Mouse (Mus musculus) hindbrain, embryonic 11.5 days (tissue): Measurements from ENCODE around the gene Maea. TPM values are rescaled to one million over a fixed set of nuclear protein-coding genes. Genes with fewer than 3 reads are reported as not detected.
A peak's percentile ranks its signal among the peaks of the same experiment; 100 is the strongest.

Experiments used
- ATAC-seq: fragments of 200-750 bp; cut with Nextera tagmentation; 2 replicates; pipeline ENCODE4 v1.8.0; 2017; ENCODE audit warnings: mild to moderate bottlenecking, moderate TSS enrichment, moderate library complexity; ENCODE audit not compliant: low FRiP score
- DNase-seq: peaks from one replicate; pipeline ENCODE4 v3.0.0-alpha.2; 2015; ENCODE audit warnings: low spot score
- H3K27ac ChIP-seq: fragments of 300-500 bp; sonication (generic); 2 replicates; pipeline ENCODE4 v1.5.1; 2014; ENCODE audit warnings: mild to moderate bottlenecking, low read depth, low read length
- H3K27me3 ChIP-seq: fragments of 300-500 bp; sonication (generic); 2 replicates; pipeline ENCODE4 v1.6.1; 2014; ENCODE audit warnings: mild to moderate bottlenecking, low read length, moderate library complexity, mixed read lengths; ENCODE audit not compliant: control insufficient read depth, insufficient read depth
- H3K36me3 ChIP-seq: fragments of 300-500 bp; sonication (generic); 2 replicates; pipeline ENCODE4 v1.6.1; 2014; ENCODE audit warnings: mild to moderate bottlenecking, low read length, moderate library complexity, mixed read lengths; ENCODE audit not compliant: control insufficient read depth, insufficient read depth
- H3K4me1 ChIP-seq: fragments of 300-500 bp; sonication (generic); replicated peaks from 2 replicates; pipeline ENCODE4 v1.6.1; 2014; ENCODE audit warnings: low read length, mixed read lengths; ENCODE audit not compliant: control insufficient read depth, insufficient read depth
- H3K4me2 ChIP-seq: fragments of 300-500 bp; sonication (generic); replicated peaks from 2 replicates; pipeline ENCODE4 v1.6.1; 2014; ENCODE audit warnings: mild to moderate bottlenecking, low read depth, low read length
- H3K4me3 ChIP-seq: fragments of 300-500 bp; sonication (generic); 2 replicates; pipeline ENCODE4 v1.5.1; 2014; ENCODE audit warnings: low read depth, low read length
- H3K9ac ChIP-seq: fragments of 300-500 bp; sonication (generic); 2 replicates; pipeline ENCODE4 v1.6.1; 2014; ENCODE audit warnings: low read depth, low read length
- H3K9me3 ChIP-seq: fragments of 300-500 bp; sonication (generic); 2 replicates; pipeline ENCODE4 v1.6.1; 2016; ENCODE audit warnings: low read length; ENCODE audit not compliant: control insufficient read depth
- WGBS: fragments of 180-500 bp; shearing (Covaris S2); extraction: QIAGEN DNeasy Blood & Tissue Kit; methylation state at CpG from one replicate; pipeline ENCODE4 v1.1.7; 2014; 5-methylcytosine and 5-hydroxymethylcytosine counted together
- polyA plus RNA-seq: library from polyadenylated mRNA; unstranded; fragments of >200 nt; fragmentation: Nextera tagmentation; extraction: Ambion mirVana; gene quantifications from 2 replicates; pipeline ENCODE4 v1.2.1, GENCODE M21; 2014

The Maea gene
- polyA plus RNA-seq, 1 experiment from 2014 or later, result 133 TPM

- no peak for DNase-seq
- H3K27ac ChIP-seq, result no peak overlapping the region
- peaks cover 17% of the 10 kb centered on the region for H3K36me3 ChIP-seq
Observed at GRCm38 (mm10) chr5:33371668-33372067, 36.4 kb downstream of the Maea start.

GRCm38 (mm10) chr5:33372331-33373038 is 37.2 kb downstream of the Maea start:
- ATAC-seq, result no peak
- H3K27me3 ChIP-seq, result no peaks in the 10 kb centered on the region

More at GRCm38 (mm10) chr5:33371668-33372067, 36.4 kb downstream of the Maea start:
- ATAC-seq, result no peak
- no peaks in the 10 kb centered on the region for H3K27me3 ChIP-seq
- no peaks in the 10 kb centered on the region for H3K4me1 ChIP-seq
- H3K9me3 ChIP-seq, result no peaks in the 10 kb centered on the region
- H3K4me3 ChIP-seq, result no peak overlapping the region
- H3K4me2 ChIP-seq, result no peak overlapping the region
- WGBS, result 90% methylated on average over 4 of the region's 4 CpGs
- H3K9ac ChIP-seq, result no peak overlapping the region

DNA sequence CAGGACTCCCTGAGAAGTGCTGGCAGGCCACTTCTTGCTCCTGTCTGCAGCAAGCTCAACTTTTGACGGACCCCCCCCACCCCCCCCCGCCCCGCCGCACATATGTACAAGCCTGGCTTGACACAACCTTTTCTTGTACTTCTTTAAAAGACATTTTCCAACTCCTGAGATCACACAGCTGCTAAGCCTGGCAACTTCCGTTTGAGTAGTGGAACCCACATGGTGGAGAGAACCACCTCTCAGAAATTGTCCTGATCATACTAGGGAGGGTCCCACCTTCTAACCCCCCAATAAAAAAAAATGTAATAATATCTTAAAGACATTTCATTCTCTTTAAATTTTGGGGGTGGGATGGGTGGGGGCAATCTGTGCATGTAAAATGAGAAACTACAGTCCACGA is 41.9 kb downstream of the Maea start:
- no peak overlapping the region for H3K9ac ChIP-seq
- WGBS, result 73% methylated on average over 6 of the region's 6 CpGs

More at GRCm38 (mm10) chr5:33372331-33373038, 37.2 kb downstream of the Maea start:
- 75% methylated on average over 18 of the region's 18 CpGs for WGBS
- Histone ChIP-seq H3K9ac (no peak overlapping the region), H3K4me3 (no peak overlapping the region), H3K9me3 (no peaks in the 10 kb centered on the region), H3K27ac (no peak overlapping the region), H3K4me1 (no peaks in the 10 kb centered on the region), H3K36me3 (peaks cover 14% of the 10 kb centered on the region), H3K4me2 (no peak overlapping the region)
- no peak for DNase-seq

DNA sequence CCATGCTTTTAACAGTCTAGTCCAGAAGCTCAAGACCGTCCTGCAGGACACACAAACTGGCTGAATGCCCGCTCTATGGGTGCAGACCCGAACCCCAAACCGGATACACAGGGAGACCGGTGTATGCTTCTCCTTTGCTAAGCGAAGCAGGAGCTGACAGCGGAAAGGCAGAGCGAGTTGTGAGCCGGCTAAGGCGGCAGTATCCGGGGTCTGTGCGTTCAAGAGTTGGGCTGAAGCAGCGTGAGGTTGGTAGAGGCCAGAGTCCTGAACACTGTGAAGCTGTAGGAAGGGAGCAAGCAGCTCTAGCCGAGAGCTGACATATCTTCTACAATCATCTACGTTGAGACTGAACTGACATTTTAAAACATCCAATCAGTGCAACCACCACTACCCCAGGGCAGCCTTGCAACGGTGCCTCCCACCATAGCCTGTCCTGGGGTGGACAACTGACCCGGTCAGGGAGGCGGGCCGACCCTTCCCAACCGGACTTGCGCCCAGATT is 42.5 kb downstream of the Maea start:
- peak overlapping the region; percentile 64 for H3K4me3 ChIP-seq
- peak overlapping the region; percentile 81 for H3K9ac ChIP-seq
- no peaks in the 10 kb centered on the region for H3K27me3 ChIP-seq
- WGBS, result 3% methylated on average over 21 of the region's 21 CpGs
- peak overlapping the region; percentile 61 for H3K4me2 ChIP-seq
- H3K4me1 ChIP-seq, result no peaks in the 10 kb centered on the region
- no peaks in the 10 kb centered on the region for H3K36me3 ChIP-seq
- peak overlapping the region; percentile 97 for H3K27ac ChIP-seq
- no peaks in the 10 kb centered on the region for H3K9me3 ChIP-seq
- no peak for DNase-seq
- peak; percentile 31; the same call in 1 of the 2 replicates for ATAC-seq

More for the DNA sequence above, 41.9 kb downstream of the Maea start:
- Histone ChIP-seq H3K9me3 (no peaks in the 10 kb centered on the region), H3K4me2 (peak overlapping the region; percentile 61; the same call in 1 of the 2 replicates), H3K27ac (no peak overlapping the region), H3K4me3 (peak overlapping the region; percentile 64), H3K27me3 (no peaks in the 10 kb centered on the region), H3K4me1 (no peaks in the 10 kb centered on the region), H3K36me3 (no peaks in the 10 kb centered on the region)
- DNase-seq, result no peak
- ATAC-seq, result no peak

DNA sequence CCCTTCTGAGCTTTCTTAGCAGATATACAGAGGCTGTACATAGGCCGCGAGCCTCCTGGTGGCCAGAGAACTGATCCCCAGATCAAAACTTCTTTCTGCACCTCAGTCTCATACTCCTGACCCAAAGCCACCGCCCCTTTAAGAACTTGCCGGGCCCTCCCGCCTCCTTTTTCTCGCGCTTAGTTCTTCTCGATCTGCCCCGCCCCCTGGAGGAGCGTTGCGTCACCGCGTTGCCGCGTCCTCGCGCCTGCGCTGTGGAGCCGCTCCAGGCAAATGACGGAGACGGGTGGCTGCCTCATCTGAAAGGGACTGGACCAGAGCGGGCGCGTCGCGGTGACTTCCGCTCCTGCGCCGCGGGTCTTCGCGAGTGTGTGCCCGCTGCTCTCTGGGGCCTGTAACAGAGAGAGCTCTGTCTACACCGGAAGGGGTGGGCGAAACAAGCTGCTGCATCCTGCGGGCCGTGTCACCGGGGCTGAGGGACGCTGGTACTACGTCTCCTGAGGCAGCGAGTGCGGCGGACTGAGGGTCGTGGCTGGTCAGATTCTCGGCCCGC is 43.1 kb downstream of the Maea start, which contains the start of gene Uvssa:
Gene Uvssa (plus strand): TSS at position 248 of the 553 bp plus-strand sequence.
- H3K9me3 ChIP-seq, result no peaks in the 10 kb centered on the region
- under 1% methylated on average over 46 of the region's 46 CpGs for WGBS
- H3K4me2 ChIP-seq, result peak within 1 kb of the TSS; percentile 61
- peak within 1 kb of the TSS; percentile 64 for H3K4me3 ChIP-seq
- H3K27me3 ChIP-seq, result no peaks in the 10 kb centered on the region
- H3K36me3 ChIP-seq, result no peaks in the 10 kb centered on the region
- H3K9ac ChIP-seq, result peak within 1 kb of the TSS; percentile 81
- H3K27ac ChIP-seq, result peak within 1 kb of the TSS; percentile 97
- no peaks in the 10 kb centered on the region for H3K4me1 ChIP-seq
- DNase-seq (peak; percentile 100), ATAC-seq (peak; percentile 98)

- H3K4me1 ChIP-seq, result no peaks in the 10 kb centered on the region
- no peak overlapping the region for H3K9ac ChIP-seq
- no peaks in the 10 kb centered on the region for H3K36me3 ChIP-seq
- H3K9me3 ChIP-seq, result no peaks in the 10 kb centered on the region
- DNase-seq (no peak), ATAC-seq (no peak)
- no peak overlapping the region for H3K4me2 ChIP-seq
- no peak overlapping the region for H3K27ac ChIP-seq
- no peak overlapping the region for H3K4me3 ChIP-seq
- H3K27me3 ChIP-seq, result no peaks in the 10 kb centered on the region
- WGBS, result 88% methylated on average over 11 of the region's 11 CpGs
Observed at GRCm38 (mm10) chr5:33387550-33387949, 52.2 kb downstream of the Maea start.

DNA sequence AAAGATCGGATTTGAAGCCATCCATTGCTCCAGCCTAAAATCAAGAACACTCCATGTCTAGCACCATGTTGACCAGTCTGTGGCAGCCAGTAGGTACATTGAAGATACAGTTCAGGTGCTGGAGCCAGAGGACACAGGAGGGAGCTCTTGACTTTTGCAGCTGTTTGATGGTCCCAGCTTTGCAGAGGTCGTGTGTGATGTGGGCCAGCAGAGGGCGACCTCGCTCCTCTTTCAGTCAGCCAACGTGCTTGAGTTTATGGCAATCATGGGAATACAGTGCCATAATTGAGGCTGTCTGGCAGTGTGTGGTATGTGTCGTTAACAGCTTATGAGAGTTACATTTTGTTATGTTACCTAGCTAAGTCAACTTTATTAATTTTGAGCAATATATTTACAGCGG is 58.5 kb downstream of the Maea start:
- Histone ChIP-seq H3K4me1 (no peaks in the 10 kb centered on the region), H3K27ac (no peak overlapping the region), H3K4me2 (no peak overlapping the region), H3K36me3 (no peaks in the 10 kb centered on the region), H3K9me3 (no peaks in the 10 kb centered on the region), H3K9ac (no peak overlapping the region), H3K27me3 (no peaks in the 10 kb centered on the region), H3K4me3 (no peak overlapping the region)
- ATAC-seq, result peak; percentile 47
- DNase-seq, result peak; percentile 87
- 20% methylated on average over 7 of the region's 7 CpGs for WGBS

- no peaks in the 10 kb centered on the region for H3K9me3 ChIP-seq
- 88% methylated on average over 11 of the region's 11 CpGs for WGBS
- ATAC-seq (no peak), DNase-seq (no peak)
- H3K4me3 ChIP-seq, result no peak overlapping the region
- no peaks in the 10 kb centered on the region for H3K27me3 ChIP-seq
- no peaks in the 10 kb centered on the region for H3K36me3 ChIP-seq
- no peaks in the 10 kb centered on the region for H3K4me1 ChIP-seq
- H3K9ac ChIP-seq, result no peak overlapping the region
- no peak overlapping the region for H3K4me2 ChIP-seq
- no peak overlapping the region for H3K27ac ChIP-seq
Observed at GRCm38 (mm10) chr5:33395693-33396092, 60.4 kb downstream of the Maea start.
